Mouse (Mus musculus) C2C12 (cell line): ENCODE results near the gene Fam76a.

Experiments
- CTCF ChIP-seq: IDR thresholded peaks from one replicate; pipeline ENCODE4 v1.5.1; 2011; ENCODE audit not compliant: control insufficient read depth, insufficient read depth, insufficient read length
- MAX ChIP-seq: IDR thresholded peaks from one replicate; pipeline ENCODE4 v1.6.1; 2011; ENCODE audit warnings: mild to moderate bottlenecking, control low read depth
- USF1 ChIP-seq: IDR thresholded peaks from one replicate; pipeline ENCODE4 v1.6.1; 2011; ENCODE audit warnings: low read depth, mild to moderate bottlenecking, control low read depth, moderate library complexity

DNA sequence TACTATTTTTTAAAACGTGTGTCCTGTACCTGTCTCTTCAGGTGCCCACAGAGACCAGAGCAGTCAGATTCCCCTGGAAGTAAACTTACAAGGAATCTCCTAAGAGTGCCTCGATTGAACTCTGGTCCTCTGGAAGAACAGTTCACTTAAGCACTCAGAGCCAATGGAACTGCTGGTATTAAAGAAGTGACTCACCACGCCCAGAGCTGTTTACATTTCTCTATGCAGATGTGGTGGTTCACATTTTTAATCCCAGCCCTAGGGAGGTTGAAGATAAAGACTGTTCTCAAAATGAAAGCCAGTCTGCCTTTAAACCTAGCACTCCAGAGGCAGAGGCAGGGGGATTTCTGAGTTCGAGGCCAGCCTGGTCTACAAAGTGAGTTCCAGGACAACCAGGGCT lies 2.2 kb downstream of the Fam76a start:
- TF ChIP-seq CTCF (no peak), MAX (no peak), USF1 (no peak)
